In the genomic region with DNA sequence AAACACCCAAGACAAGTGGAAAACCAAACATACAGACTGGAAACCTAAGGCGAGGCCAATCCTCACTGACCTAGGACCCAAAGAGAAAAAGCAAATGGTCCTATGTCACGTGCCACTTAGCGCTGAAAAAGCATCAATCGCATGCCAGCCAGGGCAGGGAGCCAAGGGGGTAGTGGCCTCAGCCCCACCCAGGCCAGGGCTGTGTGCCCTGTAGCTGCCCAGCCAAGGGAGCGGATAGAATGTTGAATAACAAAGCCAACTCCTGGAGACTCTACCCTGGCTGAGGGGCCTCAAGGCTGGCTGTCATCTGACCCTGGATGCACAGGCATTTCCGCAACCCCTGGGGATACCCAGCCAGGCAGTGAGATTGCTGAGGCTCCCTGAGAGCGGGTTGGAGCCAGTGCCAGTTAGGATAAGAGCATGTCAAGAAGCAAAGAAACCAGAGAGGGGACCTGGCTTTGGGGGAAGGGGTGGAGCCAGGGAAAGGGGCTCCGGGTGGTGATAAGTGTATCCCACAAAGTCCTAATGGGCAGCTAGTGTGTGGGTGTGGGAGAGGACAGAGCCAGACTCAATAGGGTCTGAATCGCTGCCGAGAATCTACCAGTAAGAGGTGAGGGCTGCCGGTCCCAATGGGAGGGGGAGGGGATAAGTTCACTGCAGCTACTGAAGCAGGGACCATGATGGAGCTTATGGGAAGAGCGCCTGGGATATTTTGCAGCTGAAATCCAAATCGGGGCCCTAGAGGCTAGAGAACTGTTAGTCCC, we compare ENCODE assay signal across 8 mouse cellular contexts. TPM values are rescaled to one million over a fixed set of nuclear protein-coding genes. Genes with fewer than 3 reads are reported as not detected.
DNase-seq lines count a peak whose midpoint lies in the region; ATAC-seq and TF ChIP-seq lines count a peak whose summit lies in the region.

No protein-coding gene starts in this region.

- peaks cover 14% of the 10 kb centered on the region; the same call in 1 of the 2 replicates for H3K36me3 ChIP-seq in ES-E14 (ENCODE audit: control insufficient read depth, insufficient read depth, low read length, poor library complexity, severe bottlenecking)
- no peaks in the 10 kb centered on the region for H3K36me3 ChIP-seq in lung, postnatal 0 days (ENCODE audit: insufficient read depth, low read length)

- peak overlapping the region; percentile 82 for H3K9ac ChIP-seq in ES-E14 (ENCODE audit: insufficient read depth, low read depth, low read length, poor library complexity, severe bottlenecking)
- H3K9ac ChIP-seq in lung, postnatal 0 days (replicated peaks; ENCODE audit: low read depth): peak overlapping the region; percentile 86

- peak; percentile 39; the same call in 1 of the 2 replicates for ATAC-seq in erythroid progenitor cell, adult 5-6 weeks (replicated peaks; ENCODE audit: low FRiP score, poor library complexity, severe bottlenecking)
- ATAC-seq in lung, postnatal 0 days: peak; percentile 62
- no peak for ATAC-seq in monocyte, adult 5-6 weeks (replicated peaks; ENCODE audit: insufficient number of reproducible peaks, low FRiP score, low TSS enrichment, poor library complexity, severe bottlenecking)

- peaks cover 0 to 21% of the 10 kb centered on the region in 2 experiments; a peak in 2 of 4 replicates for H3K4me1 ChIP-seq in ES-E14 (ENCODE audit: control insufficient read depth in 2 of 2, insufficient read depth in 2 of 2, low read length in 2 of 2, poor library complexity in 1 of 2)
- H3K4me1 ChIP-seq in lung, postnatal 0 days (ENCODE audit: insufficient read depth, low read depth, low read length): peaks cover 30% of the 10 kb centered on the region

- H3K9me3 ChIP-seq in ES-E14 (ENCODE audit: control insufficient read depth, insufficient read depth, low read depth, low read length): no peaks in the 10 kb centered on the region
- no peaks in the 10 kb centered on the region for H3K9me3 ChIP-seq in lung, postnatal 0 days (ENCODE audit: low read length)

- no peak for DNase-seq in ES-E14 (ENCODE audit: low read depth, low spot score)
- DNase-seq in adrenal gland, postnatal 25 days: peak; percentile 69
- DNase-seq in heart, postnatal 10 days: peak; percentile 81 to 83
- DNase-seq in kidney, postnatal 14 days: peak; percentile 88
- DNase-seq in lung, postnatal 0 days (ENCODE audit: low spot score): peak; percentile 80
- peak; percentile 55 for DNase-seq in retina, postnatal 1 day

- no peak overlapping the region for H3K27ac ChIP-seq in ES-E14 (ENCODE audit: insufficient read depth, low read depth, low read length, poor library complexity, severe bottlenecking)
- peak overlapping the region; percentile 84 for H3K27ac ChIP-seq in lung, postnatal 0 days (ENCODE audit: low read length)

- WGBS in lung, postnatal 0 days: 14% methylated on average over 13 of the region's 13 CpGs

- intact Hi-C loops in heart, postnatal 10 days (cut with DNase I): no loop called here

- peak overlapping the region; percentile 82 to 92 for H3K4me3 ChIP-seq in ES-E14 (ENCODE audit: insufficient read depth in 1 of 2, low read depth in 1 of 2, low read length in 2 of 2, poor library complexity in 1 of 2, severe bottlenecking in 1 of 2)
- peak overlapping the region; percentile 80 for H3K4me3 ChIP-seq in lung, postnatal 0 days (ENCODE audit: low read depth, low read length)

- H3K4me2 ChIP-seq in lung, postnatal 0 days (replicated peaks; ENCODE audit: low read depth, low read length): peak overlapping the region; percentile 86

- no peaks in the 10 kb centered on the region for H3K27me3 ChIP-seq in lung, postnatal 0 days (replicated peaks; ENCODE audit: insufficient read depth, low read length)

- in situ Hi-C loops in ES-E14 (cut with MboI; ENCODE audit: low sequenced_read_pairs in 2 of 2, unreplicated experiment in 2 of 2): no loop called here

- peak; percentile 6; the same call in 1 of the 2 replicates for TF ChIP-seq EP300 in lung, postnatal 0 days (IDR thresholded peaks at IDR 0.05)

- TF ChIP-seq CTCF in lung, postnatal 0 days (IDR thresholded peaks at IDR 0.05): no peak

TF ChIP-seq in ES-E14, 5 proteins besides CTCF, POLR2A, EP300 and RAD21:
- TF ChIP-seq MAFK (IDR thresholded peaks at IDR 0.05; ENCODE audit: insufficient read depth, low read depth, low read length) (no peak), ZC3H11A (IDR thresholded peaks at IDR 0.05; ENCODE audit: borderline replicate concordance, low read depth, low read length) (no peak), ZNF384 (IDR thresholded peaks at IDR 0.05; ENCODE audit: low read depth, low read length) (no peak), HCFC1 (IDR thresholded peaks at IDR 0.05; ENCODE audit: borderline replicate concordance, insufficient read depth, low read length) (no peak), CHD2 (IDR thresholded peaks at IDR 0.05; ENCODE audit: low read depth, low read length) (no peak)
TF ChIP-seq in ES-E14: peak in this region for 0.

RNA-seq across cellular contexts. Expression of a gene that starts 1.3 kb away (rescaled TPM):
- total RNA-seq in ES-E14 (2012; rRNA removed): 21.9 and 37.4 TPM in 2 replicates
- 12.1 and 15.7 TPM in 2 replicates for total RNA-seq in adrenal gland, postnatal 25 days (2021)
- total RNA-seq in erythroid progenitor cell, adult 5-6 weeks (2015; ENCODE audit: low replicate concordance): not detected in 2 replicates
- not detected in 2 replicates for total RNA-seq in erythroid progenitor cell, adult 5-6 weeks (2017; ENCODE audit: low replicate concordance)
- total RNA-seq in heart, postnatal 10 days (2021): 10 to 100 TPM; 21.6 to 23.2 TPM
- polyA plus RNA-seq in lung, postnatal 0 days (2015; fragmentation: Nextera tagmentation; extraction: Ambion mirVana): 5.2 and 8.4 TPM in 2 replicates
- not detected in 3 replicates for total RNA-seq in monocyte, adult 5-6 weeks (2017)

RNA-seq across cellular contexts. Expression of a gene that starts 28.1 kb away (rescaled TPM):
- total RNA-seq in ES-E14 (2012; rRNA removed): 68.2 and 115 TPM in 2 replicates
- 187 and 190 TPM in 2 replicates for total RNA-seq in adrenal gland, postnatal 25 days (2021)
- total RNA-seq in erythroid progenitor cell, adult 5-6 weeks (2015; ENCODE audit: low replicate concordance): 186 and 189 TPM in 2 replicates
- 82.3 and 114 TPM in 2 replicates for total RNA-seq in erythroid progenitor cell, adult 5-6 weeks (2017; ENCODE audit: low replicate concordance)
- total RNA-seq in heart, postnatal 10 days (2021): 100 to 1,000 TPM; 120 to 121 TPM
- polyA plus RNA-seq in lung, postnatal 0 days (2015; fragmentation: Nextera tagmentation; extraction: Ambion mirVana): 166 and 184 TPM in 2 replicates
- total RNA-seq in monocyte, adult 5-6 weeks (2017): 43.7 to 97.6 TPM (median 59.7 TPM) in 3 replicates

RNA-seq across cellular contexts. Expression of a gene that starts 28.7 kb away (rescaled TPM):
- total RNA-seq in ES-E14 (2012; rRNA removed): 9.1 and 11.2 TPM in 2 replicates
- total RNA-seq in adrenal gland, postnatal 25 days (2021): 483 and 585 TPM in 2 replicates
- total RNA-seq in erythroid progenitor cell, adult 5-6 weeks (2015; ENCODE audit: low replicate concordance): 6.3 and 6.5 TPM in 2 replicates
- 4.4 and 8.4 TPM in 2 replicates for total RNA-seq in erythroid progenitor cell, adult 5-6 weeks (2017; ENCODE audit: low replicate concordance)
- total RNA-seq in heart, postnatal 10 days (2021): 100 to 1,000 TPM in 1 of 2 experiments, 10 to 100 TPM in 1; 31.0 to 100 TPM
- polyA plus RNA-seq in lung, postnatal 0 days (2015; fragmentation: Nextera tagmentation; extraction: Ambion mirVana): 108 and 122 TPM in 2 replicates
- total RNA-seq in monocyte, adult 5-6 weeks (2017): 255 to 567 TPM (median 357 TPM) in 3 replicates

RNA-seq across cellular contexts. Expression of a gene that starts 29.6 kb away (rescaled TPM):
- total RNA-seq in ES-E14 (2012; rRNA removed): 43.7 and 54.9 TPM in 2 replicates
- 37.4 and 40.5 TPM in 2 replicates for total RNA-seq in adrenal gland, postnatal 25 days (2021)
- 23.9 and 27.0 TPM in 2 replicates for total RNA-seq in erythroid progenitor cell, adult 5-6 weeks (2015; ENCODE audit: low replicate concordance)
- total RNA-seq in erythroid progenitor cell, adult 5-6 weeks (2017; ENCODE audit: low replicate concordance): 16.9 and 19.5 TPM in 2 replicates
- 10 to 100 TPM; 37.9 to 40.5 TPM for total RNA-seq in heart, postnatal 10 days (2021)
- 51.7 and 55.1 TPM in 2 replicates for polyA plus RNA-seq in lung, postnatal 0 days (2015; fragmentation: Nextera tagmentation; extraction: Ambion mirVana)
- 55.2 to 64.6 TPM (median 57.9 TPM) in 3 replicates for total RNA-seq in monocyte, adult 5-6 weeks (2017)

Comparison
In these comparisons a context has a peak if more than half of its experiments do, and no peak if none do; other contexts are left out.
1. RNA of a gene that starts 1.3 kb away (total RNA-seq): 21.6 to 23.2 TPM in heart, postnatal 10 days, 21.9 to 37.4 TPM in ES-E14 and 12.1 to 15.7 TPM in adrenal gland, postnatal 25 days; not detected in erythroid progenitor cell, adult 5-6 weeks and not detected in monocyte, adult 5-6 weeks; every median in the first group is over 10 times any median in the second.